Mouse (Mus musculus): ENCODE results near the gene BC004004.
"Not testable (repeated sequence)": the region's sequence is repeated elsewhere in the genome, so short reads cannot be mapped to it uniquely, and the experiment has no call there.

The BC004004 gene

GRCm38 (mm10) chr17:29261603-29262258, 6.9 kb upstream of the BC004004 start:
- DNase-seq = no peak

- DNase-seq = no peak
Measured at GRCm38 (mm10) chr17:29262259-29262649, 6.3 kb upstream of the BC004004 start.

- no peak for DNase-seq
Measured at GRCm38 (mm10) chr17:29263417-29263816, 5.2 kb upstream of the BC004004 start.

- DNase-seq = peak; percentile 80 to 83
Measured at GRCm38 (mm10) chr17:29263840-29264633, 4.6 kb upstream of the BC004004 start, which contains the start of gene Ppil1. TSS of gene Ppil1 (minus strand) at chr17:29264186.

- no peak for DNase-seq
Measured at GRCm38 (mm10) chr17:29264760-29265159, 3.8 kb upstream of the BC004004 start.

- DNase-seq = not testable (repeated sequence)
Measured at GRCm38 (mm10) chr17:29267040-29267439, 1.5 kb upstream of the BC004004 start.

GRCm38 (mm10) chr17:29267931-29268681, 482 bp upstream of the BC004004 start:
- peak in 1 of 2 experiments; percentile 66 for DNase-seq

- DNase-seq = no peak
Measured at GRCm38 (mm10) chr17:29269349-29269706, 740 bp downstream of the BC004004 start.

- DNase-seq = no peak
Measured at GRCm38 (mm10) chr17:29270148-29270698, 1.6 kb downstream of the BC004004 start.

- no peak for DNase-seq
Measured at GRCm38 (mm10) chr17:29273156-29273555, 4.6 kb downstream of the BC004004 start.

- DNase-seq = peak; percentile 67 to 76
Measured at GRCm38 (mm10) chr17:29273889-29274288, 5.3 kb downstream of the BC004004 start.

- DNase-seq = no peak
Measured at GRCm38 (mm10) chr17:29280422-29280821, 11.8 kb downstream of the BC004004 start.

- DNase-seq = no peak
Measured at GRCm38 (mm10) chr17:29281541-29281940, 13.0 kb downstream of the BC004004 start.

GRCm38 (mm10) chr17:29282216-29282952, 13.8 kb downstream of the BC004004 start:
- peak; percentile 54 to 73 for DNase-seq

- no peak for DNase-seq
Measured at GRCm38 (mm10) chr17:29291793-29292192, 23.2 kb downstream of the BC004004 start.

GRCm38 (mm10) chr17:29292996-29293395, 24.4 kb downstream of the BC004004 start:
- DNase-seq = no peak

GRCm38 (mm10) chr17:29293807-29294605, 25.4 kb downstream of the BC004004 start:
- peak in 1 of 2 experiments; percentile 42 for DNase-seq

GRCm38 (mm10) chr17:29295835-29296234, 27.2 kb downstream of the BC004004 start:
- no peak for DNase-seq

- DNase-seq = no peak
Measured at GRCm38 (mm10) chr17:29297321-29297720, 28.7 kb downstream of the BC004004 start.

- DNase-seq = no peak
Measured at GRCm38 (mm10) chr17:29297813-29298212, 29.2 kb downstream of the BC004004 start.

GRCm38 (mm10) chr17:29299282-29299681, 30.7 kb downstream of the BC004004 start:
- no peak for DNase-seq
